28 mouse cellular contexts compared by ENCODE assay signal in the genomic region with DNA sequence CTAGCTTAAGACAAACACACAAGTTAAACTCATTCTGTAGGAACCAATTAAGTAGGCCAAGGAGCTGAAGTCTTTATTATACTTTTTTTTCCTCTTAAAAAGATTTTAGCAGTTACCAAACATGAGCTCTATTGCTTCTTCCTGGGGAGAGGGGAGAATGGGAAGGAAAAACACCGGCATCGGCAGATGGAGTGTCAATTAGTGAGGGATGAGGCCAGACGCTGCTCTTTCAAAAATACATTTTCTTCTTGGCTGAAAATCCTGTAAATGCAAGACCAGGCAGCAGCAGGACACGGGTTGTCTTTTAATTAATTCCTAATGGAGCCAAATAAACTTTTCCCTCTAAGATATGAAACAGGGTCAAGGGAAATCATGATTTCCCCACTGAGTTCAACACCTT. TPM values are rescaled to one million over a fixed set of nuclear protein-coding genes. Genes with fewer than 3 reads are reported as not detected.
DNase-seq lines count a peak whose midpoint lies in the region; ATAC-seq lines count a peak whose summit lies in the region.
"Had no signal": no experiment of that assay in that cellular context is flagged by ENCODE, and none has a peak within 500 bp of the region (broad histone marks: within the 10 kb centered on the region; RNA-seq: fewer than 3 reads in every experiment).

No protein-coding gene starts in this region.

- no peaks in the 10 kb centered on the region for H3K27me3 ChIP-seq in midbrain, embryonic 11.5 days (ENCODE audit: control insufficient read depth, insufficient read depth, low read length)
- no peaks in the 10 kb centered on the region for H3K27me3 ChIP-seq in midbrain, embryonic 10.5 days (ENCODE audit: low read depth, poor library complexity, severe bottlenecking)
- H3K27me3 ChIP-seq: CH12.LX; embryonic facial prominence, embryonic 13.5 days; embryonic facial prominence, embryonic 15.5 days; forebrain, embryonic 12.5 days; Patski had no signal

- H3K4me1 ChIP-seq in midbrain, embryonic 11.5 days (ENCODE audit: control insufficient read depth, insufficient read depth, low read length): peaks cover 12% of the 10 kb centered on the region
- H3K4me1 ChIP-seq in midbrain, embryonic 10.5 days: peaks cover 21% of the 10 kb centered on the region

- H3K36me3 ChIP-seq in midbrain, embryonic 11.5 days (ENCODE audit: control insufficient read depth, insufficient read depth, low read length): no peaks in the 10 kb centered on the region; the same call in 1 of the 2 replicates
- peaks cover 36% of the 10 kb centered on the region for H3K36me3 ChIP-seq in midbrain, embryonic 10.5 days

- peak; percentile 25 to 60 for DNase-seq in layer of hippocampus, adult 18-20 months (ENCODE audit: low spot score in 2 of 2)
- DNase-seq in layer of hippocampus, adult 9-11 months: no peak
- DNase-seq in layer of hippocampus, postnatal 36 days: peak; percentile 18 to 27
- no peak for DNase-seq in layer of hippocampus, postnatal 25 days (ENCODE audit: extremely low spot score in 1 of 2, low spot score in 1 of 2)
- DNase-seq in midbrain, embryonic 11.5 days (ENCODE audit: low spot score, missing footprints): peak; percentile 6
- no peak for DNase-seq in midbrain, embryonic 10.5 days (ENCODE audit: low spot score)
- no peak for DNase-seq in kidney, adult 11 months
- DNase-seq: adrenal gland, adult 8-10 months; adrenal gland, postnatal 36 days; B cell, adult 2 months; cerebellum, adult 11 months; cerebellum, adult 18-20 months; cerebellum, adult 8-10 months; cerebellum, adult 9-11 months; cerebellum, postnatal 36 days; embryo, embryonic 11 days had no signal

- H3K27ac ChIP-seq in midbrain, embryonic 11.5 days (ENCODE audit: low read depth, low read length): no peak overlapping the region
- no peak overlapping the region for H3K27ac ChIP-seq in midbrain, embryonic 10.5 days (replicated peaks)
- H3K27ac ChIP-seq: embryonic facial prominence, embryonic 13.5 days; embryonic facial prominence, embryonic 15.5 days; forebrain, embryonic 10.5 days; forebrain, embryonic 12.5 days had no signal

- H3K9me3 ChIP-seq in midbrain, embryonic 11.5 days (ENCODE audit: control insufficient read depth, low read length): no peaks in the 10 kb centered on the region
- H3K9me3 ChIP-seq in midbrain, embryonic 10.5 days (replicated peaks): no peaks in the 10 kb centered on the region
- H3K9me3 ChIP-seq: embryonic facial prominence, embryonic 13.5 days; embryonic facial prominence, embryonic 15.5 days; forebrain, embryonic 10.5 days; forebrain, embryonic 12.5 days; G1E had no signal

- no peak overlapping the region for H3K4me3 ChIP-seq in midbrain, embryonic 11.5 days (ENCODE audit: low read depth, low read length)
- H3K4me3 ChIP-seq in midbrain, embryonic 10.5 days: no peak overlapping the region
- H3K4me3 ChIP-seq: embryonic facial prominence, embryonic 13.5 days; embryonic facial prominence, embryonic 15.5 days; erythroblast, embryonic 14.5 days; forebrain, embryonic 10.5 days; forebrain, embryonic 12.5 days had no signal

- no peak overlapping the region for H3K4me2 ChIP-seq in midbrain, embryonic 11.5 days
- H3K4me2 ChIP-seq: embryonic facial prominence, embryonic 13.5 days; embryonic facial prominence, embryonic 15.5 days; forebrain, embryonic 12.5 days had no signal

- no peak for ATAC-seq in midbrain, embryonic 11.5 days (ENCODE audit: low FRiP score)
- ATAC-seq: activated CD4-positive, CD25-positive, alpha-beta regulatory T cell, adult 4 months; CD4-positive, CD25-positive, alpha-beta regulatory T cell, adult 4 months; forebrain, embryonic 14.5 days; forebrain, embryonic 16.5 days; Patski had no signal

- WGBS in midbrain, embryonic 11.5 days: 82% methylated on average over 4 of the region's 4 CpGs
- 90% methylated on average over 4 of the region's 4 CpGs for WGBS in midbrain, embryonic 10.5 days

- no peak overlapping the region for H3K9ac ChIP-seq in midbrain, embryonic 11.5 days (ENCODE audit: low read length)
- H3K9ac ChIP-seq: embryonic facial prominence, embryonic 13.5 days; embryonic facial prominence, embryonic 15.5 days; forebrain, embryonic 12.5 days had no signal

RNA-seq across cellular contexts. Expression of gene Lsm11, which starts 2.1 kb away (rescaled TPM):
- 10 to 100 TPM; 24.4 to 28.8 TPM for total RNA-seq in layer of hippocampus, adult 18-20 months (2021)
- 10 to 100 TPM; 30.7 to 32.7 TPM for total RNA-seq in layer of hippocampus, postnatal 36 days (2021)
- 10 to 100 TPM; 35.5 to 37.0 TPM for total RNA-seq in layer of hippocampus, postnatal 25 days (2021)
- 10.8 and 13.0 TPM in 2 replicates for polyA plus RNA-seq in midbrain, embryonic 11.5 days (2014; fragmentation: Nextera tagmentation; extraction: Ambion mirVana)
- polyA plus RNA-seq in midbrain, embryonic 10.5 days (2016; fragmentation: Nextera tagmentation; extraction: Ambion mirVana): 7.3 and 9.1 TPM in 2 replicates

RNA-seq across cellular contexts. Expression of gene Thg1l, which starts 8.5 kb away (rescaled TPM):
- 1 to 10 TPM; 9.4 to 9.7 TPM for total RNA-seq in layer of hippocampus, adult 18-20 months (2021)
- total RNA-seq in layer of hippocampus, postnatal 36 days (2021): 10 to 100 TPM in 1 of 2 experiments, 1 to 10 TPM in 1; 9.6 to 10.4 TPM
- 10 to 100 TPM in 1 of 2 experiments, 1 to 10 TPM in 1; 9.8 to 12.4 TPM for total RNA-seq in layer of hippocampus, postnatal 25 days (2021)
- polyA plus RNA-seq in midbrain, embryonic 11.5 days (2014; fragmentation: Nextera tagmentation; extraction: Ambion mirVana): 14.6 and 14.7 TPM in 2 replicates
- 18.2 and 18.3 TPM in 2 replicates for polyA plus RNA-seq in midbrain, embryonic 10.5 days (2016; fragmentation: Nextera tagmentation; extraction: Ambion mirVana)

RNA-seq across cellular contexts. Expression of gene Sox30, which starts 33.3 kb away (rescaled TPM):
- under 1 TPM in 1 of 2 experiments, not detected in 1; 0.10 TPM for total RNA-seq in layer of hippocampus, adult 18-20 months (2021)
- under 1 TPM in 1 of 2 experiments, not detected in 1; 0.35 TPM for total RNA-seq in layer of hippocampus, postnatal 36 days (2021)
- total RNA-seq in layer of hippocampus, postnatal 25 days (2021): under 1 TPM; 0.12 to 0.17 TPM
- polyA plus RNA-seq in midbrain, embryonic 11.5 days (2014; fragmentation: Nextera tagmentation; extraction: Ambion mirVana): 0.18 and 0.21 TPM in 2 replicates
- 0.05 and 0.09 TPM in 2 replicates for polyA plus RNA-seq in midbrain, embryonic 10.5 days (2016; fragmentation: Nextera tagmentation; extraction: Ambion mirVana)
- total RNA-seq: CH12.LX had no signal
- polyA plus RNA-seq: activated CD4-positive, CD25-positive, alpha-beta regulatory T cell, adult 4 months; CD4-positive, CD25-positive, alpha-beta regulatory T cell, adult 4 months; erythroblast, embryonic 14.5 days; forebrain, embryonic 10.5 days; forebrain, embryonic 16.5 days; G1E; Patski had no signal

Comparison
In these comparisons a context has a peak if more than half of its experiments do, and no peak if none do; other contexts are left out.
1. DNase-seq: peak in layer of hippocampus, adult 18-20 months (2 of 2), layer of hippocampus, postnatal 36 days (2 of 2) and midbrain, embryonic 11.5 days (single experiment); none in layer of hippocampus, adult 9-11 months (single experiment), layer of hippocampus, postnatal 25 days (0 of 2), midbrain, embryonic 10.5 days (single experiment) and kidney, adult 11 months (single experiment).